Mouse (Mus musculus): ENCODE results near the gene Serpinb6c. TPM values are rescaled to one million over a fixed set of nuclear protein-coding genes. Genes with fewer than 3 reads are reported as not detected.

The Serpinb6c gene
- polyA plus RNA-seq (2015; fragmentation: Nextera tagmentation; extraction: Ambion mirVana) = 0.46 and 1.9 TPM in 2 replicates

GRCm38 (mm10) chr13:33905176-33905954 is at the start of gene Serpinb6c:
TSS of gene Serpinb6c (minus strand) at chr13:33905708.

GRCm38 (mm10) chr13:33843308-33843707 is 62.2 kb downstream of the Serpinb6c start, which contains the start of gene Serpinb6e:
TSS of gene Serpinb6e (minus strand) at chr13:33843408.

Other genes starting within 250 kb of the Serpinb6c start
- gene Serpinb6d, start 244.3 kb downstream of the Serpinb6c start, polyA plus RNA-seq (2015; fragmentation: Nextera tagmentation; extraction: Ambion mirVana) = not detected in 2 replicates
- not detected in 2 replicates for gene Serpinb6e, start 62.3 kb downstream of the Serpinb6c start, polyA plus RNA-seq (2015; fragmentation: Nextera tagmentation; extraction: Ambion mirVana)
- 10.1 and 11.1 TPM in 2 replicates for gene Nqo2, start 59.0 kb upstream of the Serpinb6c start, polyA plus RNA-seq (2015; fragmentation: Nextera tagmentation; extraction: Ambion mirVana)
- gene Ripk1, start 96.7 kb upstream of the Serpinb6c start, polyA plus RNA-seq (2015; fragmentation: Nextera tagmentation; extraction: Ambion mirVana) = 5.7 and 6.7 TPM in 2 replicates
- 50.3 and 62.6 TPM in 2 replicates for gene Serpinb6a, start 97.1 kb upstream of the Serpinb6c start, polyA plus RNA-seq (2015; fragmentation: Nextera tagmentation; extraction: Ambion mirVana)
- 48.2 and 53.5 TPM in 2 replicates for gene Bphl, start 131.9 kb upstream of the Serpinb6c start, polyA plus RNA-seq (2015; fragmentation: Nextera tagmentation; extraction: Ambion mirVana)
- gene Tubb2a, start 172.3 kb upstream of the Serpinb6c start, polyA plus RNA-seq (2015; fragmentation: Nextera tagmentation; extraction: Ambion mirVana) = 3,061 and 3,550 TPM in 2 replicates
- 530 and 635 TPM in 2 replicates for gene Tubb2b, start 224.8 kb upstream of the Serpinb6c start, polyA plus RNA-seq (2015; fragmentation: Nextera tagmentation; extraction: Ambion mirVana)